Mouse (Mus musculus) gastrocnemius, adult 2 months (tissue): Measurements from ENCODE around the gene Xylt1. TPM values are rescaled to one million over a fixed set of nuclear protein-coding genes. Genes with fewer than 3 reads are reported as not detected.

Experiments
- DNase-seq: peaks from one replicate; pipeline ENCODE4 v3.0.0; 2022
- H3K27ac ChIP-seq: fragments of 200-600 bp; 2 replicates; pipeline ENCODE4 v1.8.1; 2022; ENCODE audit warnings: mild to moderate bottlenecking
- H3K4me3 ChIP-seq: fragments of 200-600 bp; 2 replicates; pipeline ENCODE4 v1.8.1; 2022; ENCODE audit warnings: mild to moderate bottlenecking, moderate library complexity
- CTCF ChIP-seq: fragments of 200-600 bp; IDR thresholded peaks from 2 replicates; pipeline ENCODE4 v1.8.1; 2022; ENCODE audit warnings: antibody characterized with exemption, mild to moderate bottlenecking, moderate library complexity
- intact Hi-C: fragments of 180-260 bp; cut with DNase I; formaldehyde crosslinking; loops from one replicate; pipeline ENCODE4 v1.15.1; 2025
- total RNA-seq, 2 experiments: library from RNA; stranded (reverse); gene quantifications; 2 replicates each; pipeline ENCODE4 v1.2.3; 2021

Xylt1 gene
- total RNA-seq, 2 experiments from 2014 or later: 5.5 to 9.5 TPM

DNA sequence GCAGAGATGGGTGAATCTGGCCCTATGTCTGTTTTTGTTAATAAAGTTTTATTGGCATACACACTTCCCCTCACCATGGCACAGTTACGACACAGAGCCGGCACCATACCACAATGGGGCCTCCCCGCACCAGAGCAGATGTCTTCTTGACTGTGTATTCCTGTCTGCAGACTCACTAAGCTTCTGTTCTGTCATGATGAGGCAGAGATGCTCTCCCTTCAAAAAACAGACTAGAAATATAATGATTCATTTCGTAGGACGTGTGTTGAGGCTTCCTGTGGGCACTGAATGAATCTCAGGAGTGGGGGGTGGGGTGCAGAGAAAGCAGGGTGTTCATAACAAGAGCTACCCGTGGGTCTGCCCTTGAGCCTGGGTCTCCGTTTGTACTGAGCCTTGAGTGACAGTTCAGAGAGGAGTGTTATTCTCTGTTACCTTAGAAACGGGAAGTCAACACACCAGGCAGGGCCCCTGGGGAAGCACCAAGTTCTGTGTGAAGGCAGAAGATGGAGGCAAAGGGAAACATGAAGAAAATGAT lies 48.0 kb downstream of the Xylt1 start:
- intact Hi-C loops: no loop called here
- no peak for TF ChIP-seq CTCF
- Histone ChIP-seq H3K4me3 (no peak overlapping the region), H3K27ac (peak overlapping the region; percentile 24; the same call in 1 of the 2 replicates)
- no peak for DNase-seq

DNA sequence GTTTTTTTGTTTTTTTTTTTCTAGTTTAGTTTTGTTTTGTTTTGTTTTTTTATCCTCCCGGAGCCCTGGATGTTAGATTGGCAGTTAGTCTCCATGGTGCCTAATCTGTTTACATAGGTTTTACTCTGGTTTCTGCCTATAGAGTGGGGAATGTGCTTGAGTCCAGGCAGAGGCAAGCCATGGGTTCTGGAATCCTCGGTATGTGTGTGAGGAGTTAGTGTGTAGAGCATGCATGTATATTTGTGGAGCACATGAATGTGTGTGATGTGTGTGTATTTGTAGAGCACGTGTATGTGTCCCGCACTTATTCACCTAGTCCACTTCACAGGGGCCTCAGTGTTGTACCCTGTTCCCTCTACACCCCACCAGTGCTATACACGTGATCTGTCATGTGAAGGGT lies 48.7 kb downstream of the Xylt1 start:
- DNase-seq: no peak
- intact Hi-C loops: no loop called here
- Histone ChIP-seq H3K4me3 (no peak overlapping the region), H3K27ac (peak overlapping the region; percentile 65)
- no peak for TF ChIP-seq CTCF

DNA sequence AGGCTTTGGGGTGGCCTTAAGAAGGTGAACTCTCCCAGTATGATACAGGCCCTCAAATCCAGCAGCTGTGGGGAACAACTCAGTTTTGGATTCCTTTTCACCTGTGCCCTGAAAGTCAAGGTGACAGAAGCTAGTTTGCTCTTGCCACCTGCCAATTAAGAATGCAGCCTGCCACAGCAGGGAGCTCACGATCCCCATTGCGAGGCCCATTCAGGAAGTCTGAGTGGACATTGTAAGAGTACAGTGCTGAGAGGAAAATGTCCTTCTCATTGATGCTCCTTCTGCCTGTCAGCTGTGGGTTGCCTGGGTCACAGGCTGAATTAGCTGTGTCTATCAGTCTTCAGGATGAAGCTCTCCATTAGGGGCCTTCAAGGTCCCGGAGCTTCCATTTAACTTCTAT lies 49.1 kb downstream of the Xylt1 start:
- Histone ChIP-seq H3K27ac (peak overlapping the region; percentile 65), H3K4me3 (no peak overlapping the region)
- intact Hi-C loops: no loop called here
- TF ChIP-seq CTCF: no peak
- no peak for DNase-seq

DNA sequence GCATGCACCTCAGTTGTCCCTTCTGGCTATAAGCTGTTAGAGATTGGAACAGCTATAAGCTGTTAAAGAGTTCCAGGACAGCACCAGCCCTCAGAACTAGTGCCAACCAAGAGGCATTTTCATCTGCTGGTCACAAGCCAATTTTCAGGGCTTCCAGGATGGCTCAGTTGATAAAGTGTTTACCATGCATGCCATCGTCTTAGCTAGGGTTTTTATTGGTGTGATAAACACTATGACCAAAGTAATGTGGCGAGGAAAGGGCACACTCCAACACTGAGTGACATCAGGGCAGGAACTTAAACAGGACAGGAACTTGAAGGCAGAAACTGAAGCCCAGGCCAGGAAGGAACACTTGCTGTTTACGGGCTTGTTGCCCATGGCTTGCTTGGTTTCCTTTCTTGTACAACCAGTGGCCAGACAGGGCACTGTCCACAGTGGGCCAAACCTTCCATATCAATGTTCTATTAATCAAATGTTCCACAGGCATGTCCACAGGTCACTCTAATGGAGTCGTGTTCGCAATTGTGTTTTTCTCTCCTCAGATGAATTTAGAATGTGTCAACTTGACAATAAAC lies 49.7 kb downstream of the Xylt1 start:
- peak; percentile 16; the same call in 1 of the 2 replicates for TF ChIP-seq CTCF
- peak; percentile 60 for DNase-seq
- intact Hi-C loops: no loop called here
- Histone ChIP-seq H3K4me3 (no peak overlapping the region), H3K27ac (peak overlapping the region; percentile 65)

DNA sequence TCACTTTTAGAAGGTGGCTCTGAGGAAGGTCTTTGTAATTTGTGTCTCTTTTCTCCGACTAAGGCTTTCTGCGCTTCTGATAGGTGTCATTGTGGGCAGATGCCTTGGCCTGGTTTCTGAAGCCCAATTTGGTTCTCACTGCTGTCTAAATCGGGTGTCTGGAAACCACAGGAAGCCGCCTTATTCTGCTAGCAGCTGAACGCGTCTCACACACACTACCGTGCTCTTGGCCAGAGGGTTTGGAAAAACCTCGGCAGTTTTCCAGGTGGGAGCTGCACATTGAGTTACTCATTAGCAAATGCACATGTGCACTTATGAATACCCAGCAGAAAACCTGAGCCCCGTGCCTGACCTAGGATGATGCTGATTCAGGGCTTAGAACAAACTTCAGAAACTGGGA lies 52.9 kb downstream of the Xylt1 start:
- no peak for TF ChIP-seq CTCF
- peak; percentile 54 for DNase-seq
- Histone ChIP-seq H3K4me3 (no peak overlapping the region), H3K27ac (peak overlapping the region; percentile 24; the same call in 1 of the 2 replicates)
- intact Hi-C loops: no loop called here

DNA sequence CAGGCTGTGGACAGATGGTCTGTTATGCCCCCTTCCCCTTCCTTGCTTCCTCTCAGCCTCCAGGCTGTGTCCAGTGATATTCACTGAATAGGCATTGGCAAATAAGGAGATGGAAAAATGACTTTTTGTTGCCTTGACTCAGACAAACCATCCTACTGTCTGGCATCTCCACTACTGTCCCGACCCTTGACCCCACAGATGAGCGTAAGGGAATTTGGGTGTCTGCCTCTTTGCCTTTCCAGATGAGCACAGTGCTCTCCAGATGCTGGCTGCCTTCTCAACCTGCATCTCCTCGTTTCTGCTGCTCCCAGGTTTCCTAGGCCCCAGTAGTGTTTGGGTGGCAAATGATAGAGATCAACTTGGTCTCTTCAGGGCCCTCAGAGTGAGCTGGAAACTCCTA lies 54.3 kb downstream of the Xylt1 start:
- intact Hi-C loops: no loop called here
- no peak for DNase-seq
- peak overlapping the region; percentile 58 for H3K27ac ChIP-seq
- no peak overlapping the region for H3K4me3 ChIP-seq
- TF ChIP-seq CTCF: no peak

DNA sequence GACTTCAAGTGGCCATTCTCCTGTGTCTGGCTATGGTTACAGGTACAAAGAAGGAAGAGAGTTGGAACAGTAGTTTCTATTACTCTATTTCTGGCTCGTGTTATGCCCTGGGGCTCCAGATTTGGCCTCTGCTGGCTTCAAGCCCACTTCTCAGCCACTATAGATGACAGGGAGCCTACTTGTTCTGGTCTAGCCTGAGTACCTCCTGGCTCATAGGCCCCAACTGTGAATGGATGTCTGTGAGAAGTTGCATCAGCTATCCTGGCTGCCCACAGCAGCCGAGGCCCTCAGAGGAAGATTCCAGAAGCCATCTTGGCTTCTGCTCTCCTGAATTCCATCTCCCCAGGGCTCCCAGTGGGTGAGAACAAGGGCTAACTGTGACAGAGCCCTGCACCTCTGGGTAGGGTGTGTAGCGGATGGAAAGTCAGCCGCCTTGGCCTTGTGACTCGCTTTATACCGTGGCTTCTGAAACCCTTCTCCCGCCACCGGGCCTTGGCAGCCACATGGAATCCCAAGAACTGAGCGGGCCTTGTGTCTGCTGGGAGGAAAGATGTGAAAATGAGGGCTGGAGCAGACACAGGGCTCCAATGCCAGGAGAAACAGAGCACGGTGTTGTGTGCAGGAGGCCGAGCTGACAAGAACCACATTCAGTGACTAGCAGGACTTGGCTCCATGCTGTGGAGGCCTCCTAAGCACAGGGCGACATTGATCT lies 55.1 kb downstream of the Xylt1 start:
- H3K4me3 ChIP-seq: no peak overlapping the region
- intact Hi-C loops: no loop called here
- DNase-seq: peak; percentile 64
- peak overlapping the region; percentile 58 for H3K27ac ChIP-seq
- no peak for TF ChIP-seq CTCF

DNA sequence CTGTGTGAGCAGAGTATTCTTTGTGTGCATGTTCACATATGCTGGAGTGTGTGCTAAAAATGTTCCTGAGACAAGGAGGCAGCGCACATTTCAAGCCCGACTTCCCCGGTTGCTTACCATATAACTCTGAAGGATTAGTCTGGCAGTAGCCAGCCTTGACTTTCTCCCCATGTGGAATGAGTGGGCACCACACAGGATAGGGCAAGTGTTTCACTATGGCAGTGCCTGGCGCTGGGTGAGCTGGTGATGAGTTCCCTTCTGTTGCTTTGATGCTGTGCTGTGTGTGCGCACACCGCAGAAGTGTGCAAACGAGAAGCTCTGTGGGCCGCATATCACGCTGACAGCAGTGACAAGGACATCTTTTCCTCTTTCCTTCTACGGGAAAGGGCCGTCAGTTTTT lies 56.1 kb downstream of the Xylt1 start:
- no peak overlapping the region for H3K4me3 ChIP-seq
- intact Hi-C loops: no loop called here
- no peak for TF ChIP-seq CTCF
- H3K27ac ChIP-seq: no peak overlapping the region; the same call in 1 of the 2 replicates
- DNase-seq: no peak

DNA sequence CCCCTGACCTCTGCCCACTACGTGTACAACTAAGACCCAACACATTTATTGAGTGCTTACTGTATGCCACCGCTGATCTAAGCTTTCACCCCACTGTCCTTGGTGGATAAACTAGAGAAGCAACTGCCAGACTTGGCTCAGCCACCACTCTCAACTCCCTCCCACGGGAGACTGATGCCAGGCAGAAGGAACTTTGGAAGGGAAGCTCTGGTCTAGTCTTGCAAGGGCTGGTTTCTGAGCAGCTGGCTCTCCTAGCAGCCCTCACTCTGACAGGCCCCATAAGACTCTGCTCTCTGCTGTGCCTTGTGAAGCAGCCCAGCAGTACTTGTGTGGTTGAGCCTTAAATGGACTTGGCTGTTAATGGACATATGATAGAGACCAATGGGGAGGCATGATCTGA lies 60.2 kb downstream of the Xylt1 start:
- H3K4me3 ChIP-seq: no peak overlapping the region
- peak overlapping the region; percentile 62 for H3K27ac ChIP-seq
- DNase-seq: peak; percentile 64
- intact Hi-C loops: no loop called here
- no peak for TF ChIP-seq CTCF

DNA sequence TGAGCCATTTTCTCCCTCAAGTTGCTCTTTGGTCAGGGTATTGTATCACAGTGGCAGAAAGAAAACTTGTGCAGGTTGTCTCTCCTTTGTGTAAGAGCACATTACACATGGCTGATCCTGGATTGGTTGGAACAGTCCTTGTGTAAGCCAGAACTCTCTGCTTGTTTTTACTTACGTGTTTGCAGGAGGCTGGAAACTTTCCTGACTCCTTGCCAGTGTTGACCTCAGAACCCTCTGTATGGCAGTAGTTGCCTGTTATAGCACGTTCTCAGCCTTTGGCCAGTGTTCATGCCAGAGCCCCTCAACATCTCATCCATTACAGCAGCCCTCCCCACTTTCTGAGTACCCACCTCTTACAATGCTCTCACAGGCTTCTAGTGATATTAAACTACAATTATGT lies 61.9 kb downstream of the Xylt1 start:
- no peak overlapping the region for H3K27ac ChIP-seq
- no peak overlapping the region for H3K4me3 ChIP-seq
- DNase-seq: no peak
- intact Hi-C loops: no loop called here
- TF ChIP-seq CTCF: no peak

DNA sequence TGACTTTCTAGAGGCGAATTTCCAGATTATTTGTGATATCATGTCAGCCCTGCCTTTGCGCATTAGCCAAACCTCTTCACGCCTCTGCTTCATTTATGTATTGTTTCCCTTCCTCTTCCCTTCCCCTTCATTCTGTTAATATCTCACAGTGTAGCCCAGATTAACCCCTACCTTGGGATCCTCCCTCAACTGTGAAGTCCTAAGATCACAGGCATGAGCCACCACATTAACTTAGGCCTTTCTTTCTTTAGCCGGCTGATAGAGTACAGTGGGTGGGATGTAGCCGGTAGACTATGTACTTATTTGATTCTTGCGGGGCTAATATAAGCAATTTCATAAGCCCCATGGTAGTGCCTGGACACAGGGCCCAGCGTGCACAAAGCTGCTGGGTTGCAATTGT lies 62.4 kb downstream of the Xylt1 start:
- no peak for TF ChIP-seq CTCF
- H3K4me3 ChIP-seq: no peak overlapping the region
- H3K27ac ChIP-seq: no peak overlapping the region
- no peak for DNase-seq
- intact Hi-C loops: no loop called here

DNA sequence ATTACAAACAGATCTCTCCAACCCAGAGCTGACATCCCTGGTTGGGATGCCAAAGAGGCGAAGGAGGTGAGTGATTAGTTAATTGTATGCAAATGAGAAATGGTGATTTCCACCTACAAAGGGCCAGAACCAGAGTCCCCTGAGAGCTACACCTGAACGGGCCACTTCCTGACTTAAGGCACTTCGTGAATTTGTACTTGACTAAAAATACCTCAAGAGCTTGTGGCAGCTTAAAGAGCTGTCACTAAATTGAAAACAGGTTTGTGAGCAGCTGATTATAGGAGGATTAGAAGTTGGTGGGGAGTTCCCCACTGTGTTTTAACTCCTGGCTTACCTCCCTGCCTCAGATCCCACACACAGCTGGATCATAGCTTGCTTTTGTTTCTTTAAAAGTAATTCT lies 64.7 kb downstream of the Xylt1 start:
- no peak for DNase-seq
- Histone ChIP-seq H3K4me3 (no peak overlapping the region), H3K27ac (no peak overlapping the region)
- TF ChIP-seq CTCF: no peak
- intact Hi-C loops: no loop called here

DNA sequence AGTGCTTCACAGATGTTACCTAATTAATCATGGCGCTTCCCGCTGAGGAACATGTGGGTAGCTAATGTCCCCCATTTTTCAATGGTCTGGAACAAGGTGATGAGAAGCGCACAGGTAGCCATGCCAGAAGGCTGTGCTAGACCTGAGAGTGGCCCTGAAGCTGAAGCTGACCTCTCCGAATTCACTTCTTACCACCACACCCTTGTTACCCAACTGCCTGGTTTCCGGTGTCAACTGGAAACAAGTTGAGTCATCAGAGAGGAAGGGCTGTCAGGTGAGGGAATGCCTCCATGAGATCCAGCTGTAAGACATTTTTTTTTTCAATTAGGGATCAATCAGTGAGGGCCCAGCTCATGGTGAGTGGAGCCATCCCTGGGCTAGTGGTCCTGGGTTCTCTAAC lies 68.8 kb downstream of the Xylt1 start:
- Histone ChIP-seq H3K27ac (no peak overlapping the region), H3K4me3 (no peak overlapping the region)
- TF ChIP-seq CTCF: no peak
- intact Hi-C loops: no loop called here
- DNase-seq: no peak

DNA sequence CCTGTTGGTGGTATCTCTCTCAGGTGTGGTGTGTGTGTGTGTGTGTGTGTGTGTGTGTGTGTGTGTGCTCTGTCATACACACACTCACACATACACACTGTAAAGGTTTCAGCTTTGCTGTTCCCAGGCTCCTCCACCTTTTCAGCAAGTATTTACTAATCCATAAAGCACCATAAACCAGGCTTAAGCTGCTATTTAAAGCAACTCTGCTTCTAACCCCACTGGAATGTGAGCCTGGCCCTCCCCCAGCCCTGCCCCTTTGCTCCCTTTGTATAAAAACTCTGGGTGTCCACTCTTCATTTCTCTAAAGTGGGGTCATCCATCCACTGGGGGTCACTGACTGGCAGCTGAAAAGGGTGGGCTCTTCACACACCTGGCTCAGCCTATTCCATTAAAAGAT lies 70.4 kb downstream of the Xylt1 start:
- H3K27ac ChIP-seq: no peak overlapping the region; the same call in 1 of the 2 replicates
- intact Hi-C loops: no loop called here

More for the DNA sequence above, 70.4 kb downstream of the Xylt1 start:
- no peak for DNase-seq
- no peak overlapping the region for H3K4me3 ChIP-seq
- no peak for TF ChIP-seq CTCF
